Mouse (Mus musculus) heart, adult 11 months (tissue): ENCODE results near the gene Dhrs3.
A peak's percentile ranks its signal among the peaks of the same experiment; 100 is the strongest.

Source experiments
- DNase-seq: peaks from one replicate; pipeline ENCODE4 v3.0.0; 2022

Dhrs3 gene

GRCm38 (mm10) chr4:144898737-144899136, 6.1 kb downstream of the Dhrs3 start:
- peak; percentile 91 for DNase-seq

- DNase-seq, result peak; percentile 97
Observed at GRCm38 (mm10) chr4:144901561-144902111, 9.0 kb downstream of the Dhrs3 start.

GRCm38 (mm10) chr4:144903088-144903487, 10.5 kb downstream of the Dhrs3 start:
- DNase-seq, result peak; percentile 85

- DNase-seq, result peak; percentile 99
Observed at GRCm38 (mm10) chr4:144903932-144904331, 11.3 kb downstream of the Dhrs3 start.

- no peak for DNase-seq
Observed at GRCm38 (mm10) chr4:144905128-144905527, 12.5 kb downstream of the Dhrs3 start.

- peak; percentile 99 for DNase-seq
Observed at GRCm38 (mm10) chr4:144906001-144906889, 13.6 kb downstream of the Dhrs3 start.

- peak; percentile 98 for DNase-seq
Observed at GRCm38 (mm10) chr4:144906978-144907703, 14.5 kb downstream of the Dhrs3 start.

GRCm38 (mm10) chr4:144908825-144909224, 16.2 kb downstream of the Dhrs3 start:
- peak; percentile 98 for DNase-seq

GRCm38 (mm10) chr4:144910281-144910680, 17.7 kb downstream of the Dhrs3 start:
- peak; percentile 95 for DNase-seq

- DNase-seq, result peak; percentile 93
Observed at GRCm38 (mm10) chr4:144913298-144914152, 20.9 kb downstream of the Dhrs3 start.

- DNase-seq, result no peak
Observed at GRCm38 (mm10) chr4:144916520-144916919, 23.9 kb downstream of the Dhrs3 start.

GRCm38 (mm10) chr4:144917101-144917500, 24.5 kb downstream of the Dhrs3 start:
- DNase-seq, result no peak

GRCm38 (mm10) chr4:144918501-144918900, 25.9 kb downstream of the Dhrs3 start:
- no peak for DNase-seq

GRCm38 (mm10) chr4:144928693-144929436, 36.2 kb downstream of the Dhrs3 start:
- peak; percentile 94 for DNase-seq

GRCm38 (mm10) chr4:144929811-144930221, 37.2 kb downstream of the Dhrs3 start:
- peak; percentile 98 for DNase-seq

- DNase-seq, result peak; percentile 99
Observed at GRCm38 (mm10) chr4:144930366-144930765, 37.7 kb downstream of the Dhrs3 start.

GRCm38 (mm10) chr4:144931167-144931566, 38.5 kb downstream of the Dhrs3 start:
- DNase-seq, result no peak

- no peak for DNase-seq
Observed at GRCm38 (mm10) chr4:144934501-144934900, 41.9 kb downstream of the Dhrs3 start.

GRCm38 (mm10) chr4:144936563-144937154, 44.0 kb downstream of the Dhrs3 start:
- DNase-seq, result no peak

- peak; percentile 95 for DNase-seq
Observed at GRCm38 (mm10) chr4:144939847-144940411, 47.3 kb downstream of the Dhrs3 start.
